Mouse (Mus musculus): ENCODE results near the gene Glb1l. TPM values are rescaled to one million over a fixed set of nuclear protein-coding genes. Genes with fewer than 3 reads are reported as not detected.

Glb1l gene
- total and polyA plus RNA-seq, 3 experiments = 2.4 to 10.8 (median 3.6) TPM

DNA sequence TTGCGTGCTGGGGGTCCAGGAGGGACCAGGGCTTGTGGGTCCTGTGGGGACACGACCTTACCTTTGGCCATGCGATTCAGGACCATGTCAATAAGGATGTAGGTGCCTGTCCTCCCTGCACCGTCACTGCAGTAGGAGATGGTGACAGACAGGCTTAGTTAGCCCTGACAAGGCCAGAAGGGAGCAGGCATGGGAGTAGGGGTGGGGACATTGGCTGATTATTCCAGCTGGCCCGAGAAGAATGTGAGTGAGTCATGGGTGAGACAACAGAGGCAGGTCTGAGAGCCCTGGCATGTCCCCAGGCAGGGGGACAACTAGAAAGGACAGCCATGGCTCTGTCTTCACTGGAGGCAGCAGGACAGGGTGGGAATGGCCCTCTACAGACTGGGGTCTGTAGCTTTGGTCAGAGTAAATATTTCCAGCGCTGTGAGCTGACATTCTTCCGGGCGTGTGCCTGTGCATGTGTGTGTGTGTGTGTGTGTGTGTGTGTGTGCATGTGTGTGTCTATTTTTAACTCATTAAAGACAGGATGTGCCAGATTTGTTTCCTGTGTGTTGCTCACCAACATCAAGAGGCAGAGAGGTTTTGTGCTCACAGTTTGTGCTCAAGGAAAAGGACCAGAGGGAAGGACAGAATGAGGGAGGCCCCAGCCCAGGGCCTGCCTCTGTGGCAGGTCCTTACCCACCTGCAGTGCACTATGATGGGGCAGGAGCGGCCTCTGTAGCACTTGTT, 37.6 kb upstream of the Glb1l start:
- H3K9ac ChIP-seq (ENCODE audit: insufficient read depth, low read depth) = no peak overlapping the region
- H3K27ac ChIP-seq (ENCODE audit: insufficient read depth, low read depth) = no peak overlapping the region

DNA sequence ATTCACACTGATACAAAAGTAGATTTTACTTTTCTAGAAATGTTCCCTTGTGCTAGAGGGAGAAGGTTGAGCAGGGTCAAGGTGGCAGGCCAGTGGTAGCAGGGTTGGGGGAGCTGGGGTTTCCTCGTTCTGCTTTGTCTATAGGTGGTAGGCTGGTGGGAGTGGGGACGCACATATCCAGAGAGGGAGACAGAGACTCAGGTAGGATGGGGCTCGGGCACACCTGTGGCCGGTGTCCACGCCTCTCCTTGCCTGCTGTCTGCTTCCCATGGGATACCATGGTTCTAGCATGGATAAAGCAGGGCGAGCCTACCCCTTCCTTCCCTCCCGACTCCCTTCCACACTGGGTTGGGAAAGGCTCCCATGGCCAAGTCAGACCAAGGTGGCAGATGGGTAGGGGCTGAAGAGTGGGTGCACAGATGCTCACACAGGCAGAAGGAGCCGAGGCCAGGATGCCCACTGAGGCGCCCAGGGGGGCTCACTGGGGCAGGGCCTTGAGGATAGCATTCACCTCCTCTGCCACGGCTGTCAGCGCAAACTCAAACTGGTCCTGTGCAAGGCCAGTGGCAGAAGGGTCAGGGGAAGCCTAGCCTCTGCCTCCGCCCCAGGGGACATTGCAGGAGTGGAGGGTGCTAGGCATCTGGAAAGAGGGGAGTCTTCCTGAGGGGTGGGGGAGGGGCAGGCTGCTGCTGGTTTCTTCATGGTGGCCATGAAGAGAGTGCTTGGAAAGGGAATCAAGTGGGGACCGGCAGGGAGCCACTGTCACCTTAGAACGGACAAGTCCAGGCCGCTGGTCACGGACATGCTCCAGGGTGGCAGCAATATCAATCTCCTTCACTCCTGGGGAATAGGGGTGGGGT, 36.7 kb upstream of the Glb1l start:
- in situ Hi-C loops (cut with MboI; ENCODE audit: low pct_ligation_motif_present, low pct_unique_long_range_greater_than_20kb, low sequenced_read_pairs) (no loop called here), dilution Hi-C loops (cut with MboI; ENCODE audit: extremely low pct_ligation_motif_present, extremely low pct_unique_long_range_greater_than_20kb, low sequenced_read_pairs) (no loop called here)
- TF ChIP-seq USF1 (IDR thresholded peaks at IDR 0.05; ENCODE audit: low read depth, low read length) (no peak), BHLHE40 (IDR thresholded peaks at IDR 0.05; ENCODE audit: low read depth, low read length) (no peak), MAZ (IDR thresholded peaks at IDR 0.05; ENCODE audit: low read depth, low read length) (no peak), POLR2A (IDR thresholded peaks at IDR 0.05; ENCODE audit: low read depth, low read length) (no peak)
- Histone ChIP-seq H3K4me2 (ENCODE audit: insufficient read depth, low read depth, poor library complexity, severe bottlenecking) (no peak overlapping the region), H3K9ac (ENCODE audit: insufficient read depth, low read depth) (no peak overlapping the region), H3K79me2 (replicated peaks; ENCODE audit: control insufficient read depth, extremely low read depth, insufficient read depth, poor library complexity, severe bottlenecking) (no peaks in the 10 kb centered on the region), H3K36me3 (replicated peaks in 1 of 2; ENCODE audit: control insufficient read depth in 1 of 2, insufficient read depth in 1 of 2, low read length in 1 of 2) (peaks cover 21 to 51% of the 10 kb centered on the region in 2 experiments), H3K4me1 (ENCODE audit: control insufficient read depth in 1 of 2, insufficient read depth in 2 of 2) (peaks cover 6 to 26% of the 10 kb centered on the region in 2 experiments), H3K27me3 (replicated peaks) (peaks cover 1% of the 10 kb centered on the region), H3K4me3 (replicated peaks in 1 of 3; ENCODE audit: low read depth in 2 of 3, low read length in 2 of 3, poor library complexity in 1 of 3) (no peak overlapping the region), H3K9me3 (replicated peaks; ENCODE audit: low read length) (no peaks in the 10 kb centered on the region), H3K27ac (ENCODE audit: insufficient read depth, low read depth) (no peak overlapping the region)
- DNase-seq (ENCODE audit: extremely low read depth) = no peak

More for the DNA sequence above, 37.6 kb upstream of the Glb1l start:
- H3K4me2 ChIP-seq (ENCODE audit: insufficient read depth, low read depth, poor library complexity, severe bottlenecking) = no peak overlapping the region
- dilution Hi-C loops (cut with MboI; ENCODE audit: extremely low pct_ligation_motif_present, extremely low pct_unique_long_range_greater_than_20kb, low sequenced_read_pairs) (no loop called here), in situ Hi-C loops (cut with MboI; ENCODE audit: low pct_ligation_motif_present, low pct_unique_long_range_greater_than_20kb, low sequenced_read_pairs) (no loop called here)
- peaks cover 16 to 43% of the 10 kb centered on the region in 2 experiments for H3K36me3 ChIP-seq (replicated peaks in 1 of 2; ENCODE audit: control insufficient read depth in 1 of 2, insufficient read depth in 1 of 2, low read length in 1 of 2)
- no peaks in the 10 kb centered on the region for H3K79me2 ChIP-seq (replicated peaks; ENCODE audit: control insufficient read depth, extremely low read depth, insufficient read depth, poor library complexity, severe bottlenecking)
- no peaks in the 10 kb centered on the region for H3K9me3 ChIP-seq (replicated peaks; ENCODE audit: low read length)
- H3K27me3 ChIP-seq (replicated peaks) = peaks cover 6% of the 10 kb centered on the region
- TF ChIP-seq CHD1 (IDR thresholded peaks at IDR 0.05; ENCODE audit: low read depth, low read length) (no peak), TCF12 (IDR thresholded peaks at IDR 0.05; ENCODE audit: low read depth, low read length) (no peak), RAD21 (IDR thresholded peaks at IDR 0.05; ENCODE audit: low read depth, low read length) (no peak), POLR2AphosphoS2 (IDR thresholded peaks at IDR 0.05; ENCODE audit: low read depth, low read length) (no peak), USF2 (conservative IDR thresholded peaks at IDR 0.05; ENCODE audit: low read depth, low read length) (no peak), CHD2 (IDR thresholded peaks at IDR 0.05; ENCODE audit: low read length) (no peak), BHLHE40 (IDR thresholded peaks at IDR 0.05; ENCODE audit: low read depth, low read length) (no peak), E2F4 (IDR thresholded peaks at IDR 0.05; ENCODE audit: insufficient replicate concordance, low read depth, low read length) (no peak), ZKSCAN1 (IDR thresholded peaks at IDR 0.05; ENCODE audit: borderline replicate concordance, low read depth, low read length) (no peak), HCFC1 (IDR thresholded peaks at IDR 0.05; ENCODE audit: low read depth, low read length) (no peak), MEF2A (IDR thresholded peaks at IDR 0.05; ENCODE audit: borderline replicate concordance, low read depth, low read length) (no peak), JUND (conservative IDR thresholded peaks at IDR 0.05; ENCODE audit: low read depth, low read length) (no peak), CTCF (conservative IDR thresholded peaks at IDR 0.05 in 1 of 2, IDR thresholded peaks at IDR 0.05 in 1 of 2; ENCODE audit: low read depth in 2 of 2, low read length in 2 of 2) (no peak), MAX (IDR thresholded peaks at IDR 0.05; ENCODE audit: low read length) (no peak), ZC3H11A (IDR thresholded peaks at IDR 0.05; ENCODE audit: low read depth, low read length) (no peak), TBP (conservative IDR thresholded peaks at IDR 0.05; ENCODE audit: low read depth, low read length) (no peak)
- peaks cover 6 to 26% of the 10 kb centered on the region in 2 experiments for H3K4me1 ChIP-seq (ENCODE audit: control insufficient read depth in 1 of 2, insufficient read depth in 2 of 2)
- no peak for DNase-seq (ENCODE audit: extremely low read depth)
- no peak overlapping the region for H3K4me3 ChIP-seq (replicated peaks in 1 of 3; ENCODE audit: low read depth in 2 of 3, low read length in 2 of 3, poor library complexity in 1 of 3)
